Mouse (Mus musculus) frontal cortex, postnatal 10 days (tissue): ENCODE results near the gene Cldn4.
"Not testable (repeated sequence)": the region's sequence is repeated elsewhere in the genome, so short reads cannot be mapped to it uniquely, and the experiment has no call there.

Source experiments
- DNase-seq, 2 experiments: peaks; one replicate each; pipeline ENCODE4 v3.0.0; 2022; ENCODE audit warnings: low spot score in 2 of 2, mixed read lengths in 1 of 2

Cldn4 gene

DNA sequence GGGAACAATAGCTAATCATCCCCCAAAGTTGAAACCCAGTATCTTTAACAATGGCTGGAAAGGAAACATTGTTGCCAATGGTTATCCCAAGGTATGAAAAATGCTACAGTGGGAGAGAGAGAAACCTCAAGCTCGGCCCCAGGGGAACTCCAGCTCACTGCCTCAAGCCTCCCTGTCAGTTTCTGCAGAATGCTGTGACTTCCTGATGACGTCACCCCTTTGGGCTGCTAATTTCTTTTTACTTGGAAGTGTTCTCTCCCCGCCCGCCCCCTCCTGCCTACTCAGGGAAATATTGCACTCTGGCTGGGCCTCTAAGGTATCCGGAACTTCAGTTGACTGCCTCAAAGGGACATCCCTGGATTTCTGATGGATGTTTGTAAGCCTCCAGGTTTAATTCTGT lies 16.8 kb upstream of the Cldn4 start:
- no peak for DNase-seq

DNA sequence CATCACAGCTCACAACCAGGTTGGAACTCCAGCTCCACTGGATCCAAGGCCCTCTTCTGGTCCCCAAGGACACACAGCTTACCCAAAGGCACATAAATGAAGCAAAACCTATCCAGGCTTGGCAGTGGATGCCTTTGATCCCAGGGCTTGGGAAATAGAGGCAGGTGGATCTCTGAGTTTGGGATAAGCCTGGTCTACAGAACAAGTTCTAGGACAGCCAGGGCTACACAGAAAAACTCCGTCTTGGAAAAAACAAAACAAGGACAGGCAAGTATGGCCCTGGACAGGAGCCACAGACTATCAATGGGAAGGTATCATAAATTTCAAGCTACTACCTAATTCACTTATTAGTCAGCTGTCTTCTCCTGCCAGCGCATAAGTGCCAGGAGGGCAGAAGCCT lies 14.8 kb upstream of the Cldn4 start:
- no peak for DNase-seq

DNA sequence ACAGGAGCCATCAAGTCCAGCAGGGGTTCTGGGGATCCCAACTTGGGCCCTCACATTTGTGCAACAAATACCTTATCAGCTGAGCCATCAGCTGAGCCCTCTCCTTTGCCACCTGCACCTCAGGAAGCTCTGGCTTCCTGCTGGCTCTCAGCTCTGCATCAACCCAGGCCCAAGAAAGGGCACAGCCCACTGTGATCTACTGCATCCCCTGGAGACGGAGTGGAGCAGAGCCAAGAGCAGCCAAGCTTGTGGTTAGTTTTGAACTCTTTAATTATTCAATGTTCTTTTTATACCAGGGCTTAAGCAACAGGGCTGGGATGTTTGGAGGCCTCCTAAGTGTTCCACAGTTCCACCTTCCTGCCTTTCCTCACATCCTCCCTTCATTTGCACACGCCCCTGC lies 13.7 kb upstream of the Cldn4 start:
- no peak for DNase-seq

DNA sequence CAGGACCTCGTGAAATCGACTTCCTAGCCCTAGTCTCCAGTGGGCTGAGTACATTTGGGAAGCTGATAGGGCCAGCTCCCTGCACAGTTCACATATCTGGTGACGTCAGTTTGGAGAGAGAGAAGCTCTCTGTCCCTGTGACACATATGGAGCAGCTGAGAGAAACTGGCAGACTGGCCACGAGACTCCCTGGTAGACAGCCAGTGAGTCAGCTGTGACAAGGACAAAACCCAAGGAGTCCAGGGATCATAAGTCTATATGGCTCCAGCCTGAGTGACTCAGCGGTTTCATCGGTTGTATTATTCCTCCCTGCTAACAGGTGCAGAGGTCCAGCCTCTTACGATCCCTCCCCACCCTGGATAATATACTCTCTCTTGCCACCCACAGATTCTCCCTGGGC lies 12.4 kb upstream of the Cldn4 start:
- no peak for DNase-seq

DNA sequence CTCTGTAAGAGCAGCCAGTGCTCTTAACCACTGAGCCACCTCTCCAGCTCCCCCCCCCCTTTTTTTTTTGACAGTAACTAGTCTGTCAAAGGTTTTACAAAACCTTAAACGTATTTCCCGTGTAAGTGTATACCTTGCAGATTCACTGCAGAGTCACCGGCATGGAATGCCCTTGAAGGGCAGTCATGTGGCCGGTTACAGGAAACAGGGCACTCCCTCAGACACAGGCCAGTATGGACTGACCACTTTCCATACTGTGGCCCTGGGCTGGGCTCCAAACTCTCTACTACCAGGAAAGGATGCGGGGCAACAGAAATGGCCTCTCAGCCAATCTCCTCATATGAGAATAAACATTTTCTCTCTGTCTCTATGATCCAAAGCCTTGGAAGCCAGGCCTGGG lies 8.8 kb upstream of the Cldn4 start:
- DNase-seq: no peak

DNA sequence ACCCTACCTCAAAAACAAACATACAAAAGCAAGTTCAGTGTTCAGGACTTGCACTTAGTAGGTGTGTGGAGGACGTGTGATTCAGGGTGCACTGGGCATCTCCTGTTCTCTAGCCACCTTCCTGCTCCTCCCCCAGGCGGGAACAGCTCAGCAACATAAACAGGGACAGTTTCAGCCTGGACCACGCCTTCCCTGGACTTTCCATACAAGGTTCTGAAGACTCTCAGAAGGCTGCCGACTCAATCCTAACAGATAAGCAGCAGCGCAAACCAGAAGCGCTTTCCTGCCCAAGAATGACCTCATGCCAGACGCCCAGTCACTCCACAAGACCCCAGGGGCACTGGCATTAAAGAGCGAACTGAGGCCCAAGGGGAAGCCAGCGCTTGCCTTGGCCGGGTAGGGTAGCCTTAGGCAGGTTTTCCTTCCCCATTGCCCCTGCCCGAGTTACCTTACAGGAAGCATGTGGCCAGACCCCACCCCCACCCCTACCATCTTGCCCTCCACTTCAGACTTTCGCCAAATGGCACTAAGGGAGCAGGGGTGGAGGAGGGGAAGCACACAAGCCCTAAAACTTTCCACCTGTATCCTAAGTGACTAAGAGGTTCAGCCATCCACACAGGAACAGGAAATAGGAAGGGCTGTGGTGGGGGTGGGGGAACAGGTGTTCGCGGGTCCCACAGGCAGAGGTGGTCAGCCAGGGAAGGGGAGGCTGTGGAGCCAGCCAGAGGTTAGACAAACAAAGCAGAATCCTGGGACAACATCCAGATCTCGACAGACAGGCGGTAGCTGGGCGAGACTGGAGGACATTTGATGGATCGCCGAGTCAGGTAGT lies 4.5 kb upstream of the Cldn4 start:
- DNase-seq: no peak

DNA sequence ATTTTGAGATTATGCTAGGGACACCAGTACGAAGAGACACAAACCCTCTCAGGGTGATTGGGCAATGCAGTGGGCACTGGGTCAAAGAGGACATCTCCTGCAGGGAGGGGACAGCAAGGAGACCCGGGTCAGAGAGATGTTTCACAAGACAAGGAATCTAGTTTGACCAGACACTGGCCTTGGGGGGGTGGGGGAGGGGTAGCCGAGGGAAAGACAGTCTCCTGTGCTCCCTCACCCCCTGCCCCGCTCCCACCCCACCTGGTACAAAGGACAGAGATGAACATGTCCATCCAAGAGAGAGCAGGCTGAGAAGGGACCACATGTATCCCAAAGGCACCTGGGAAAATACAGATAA lies 1.3 kb upstream of the Cldn4 start:
- DNase-seq: no peak

DNA sequence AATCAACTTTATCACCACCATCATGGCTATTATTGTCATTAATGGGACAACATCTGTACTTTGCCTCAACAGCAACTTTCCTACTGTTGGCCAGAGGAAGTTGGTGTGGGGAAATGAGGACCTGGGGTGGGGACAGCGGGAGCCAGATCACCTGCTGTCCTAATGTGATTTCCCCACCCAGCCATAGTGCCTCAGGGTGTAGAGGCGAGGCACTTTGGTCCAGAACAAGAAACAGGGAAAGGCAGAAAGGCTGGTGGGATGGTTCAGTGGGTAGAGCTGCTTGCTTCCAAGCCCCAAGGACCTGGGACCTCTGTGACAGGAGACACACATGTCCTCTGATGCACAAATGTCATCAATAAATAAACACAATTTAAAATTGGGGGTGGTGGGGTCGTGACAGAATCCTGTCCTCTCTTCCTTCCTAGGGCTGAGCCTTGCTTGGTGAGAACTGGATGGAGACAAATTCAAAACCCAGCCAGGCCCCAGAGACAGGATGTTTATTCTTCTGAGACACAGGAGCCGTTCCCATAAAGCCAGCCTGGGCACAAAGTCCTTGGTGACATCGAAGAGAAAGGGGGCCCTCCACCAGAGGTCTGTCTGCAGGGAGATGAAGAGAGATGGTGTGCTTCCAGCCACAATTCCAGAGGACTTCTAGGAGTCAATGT lies 818 bp upstream of the Cldn4 start:
- no peak for DNase-seq

DNA sequence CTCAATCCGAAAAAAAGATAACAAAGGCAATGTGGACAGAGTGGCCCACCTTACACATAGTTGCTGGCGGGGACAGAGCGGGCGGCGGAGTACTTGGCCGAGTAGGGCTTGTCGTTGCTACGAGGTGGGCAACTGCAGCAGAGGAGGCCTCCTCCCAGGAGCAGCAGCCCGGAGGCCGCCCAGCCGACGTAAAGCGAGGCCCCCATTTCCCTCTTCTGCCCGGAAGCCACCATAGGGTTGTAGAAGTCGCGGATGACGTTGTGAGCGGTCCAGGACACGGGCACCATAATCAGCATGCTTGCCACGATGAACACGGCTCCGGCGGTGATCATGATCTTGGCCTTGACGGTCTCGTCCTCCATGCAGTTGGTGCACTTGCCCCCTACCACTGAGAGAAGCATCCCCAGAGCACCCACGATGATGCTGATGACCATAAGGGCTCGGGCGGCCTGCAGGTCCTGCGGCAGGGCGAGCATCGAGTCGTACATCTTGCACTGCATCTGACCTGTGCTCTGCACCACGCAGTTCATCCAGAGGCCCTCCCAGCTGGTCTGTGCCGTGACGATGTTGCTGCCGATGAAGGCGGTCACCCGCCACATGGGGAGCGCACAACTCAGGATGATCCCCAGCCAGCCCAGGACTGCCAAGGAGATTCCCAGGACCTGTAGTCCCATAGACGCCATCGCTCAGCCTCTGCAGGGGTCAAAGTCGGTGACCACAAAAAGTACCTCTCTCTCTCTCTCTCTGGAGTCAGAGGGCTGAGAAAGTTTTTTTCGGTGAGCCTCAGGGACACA lies 474 bp downstream of the Cldn4 start:
- DNase-seq: no peak

DNA sequence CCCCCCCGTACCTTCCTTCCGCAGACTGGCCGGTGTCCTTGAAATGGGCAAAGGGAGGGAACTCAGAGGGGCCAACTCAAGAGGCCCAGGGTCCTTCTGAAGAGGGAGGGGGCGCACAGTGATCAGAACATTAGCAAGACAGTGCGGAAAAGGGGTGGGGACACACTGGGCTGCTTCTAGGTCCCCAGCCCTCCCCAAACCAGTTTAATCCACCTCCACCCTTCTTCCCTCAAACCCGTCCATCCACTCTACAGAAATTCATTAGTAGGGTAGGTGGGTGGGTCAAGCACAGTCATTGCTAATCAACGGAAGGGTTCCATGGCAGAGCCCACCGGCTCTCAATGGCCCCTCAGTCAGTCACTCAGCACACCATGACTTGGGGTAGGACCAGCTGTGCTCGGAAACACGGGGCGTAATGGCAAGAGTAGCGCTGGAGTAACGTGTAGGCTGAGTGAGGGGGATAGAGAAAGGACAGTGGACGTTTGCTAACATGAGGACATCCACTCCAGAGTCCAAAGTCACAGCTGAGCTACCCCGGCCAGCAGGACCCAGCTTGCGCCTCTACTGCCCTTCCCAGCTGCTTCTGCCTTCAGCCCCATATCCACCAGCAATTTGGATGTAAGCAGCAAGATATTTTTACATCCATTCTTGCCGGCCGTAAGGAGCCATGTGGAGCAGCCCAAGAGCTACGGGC lies 1.3 kb downstream of the Cldn4 start:
- no peak for DNase-seq

DNA sequence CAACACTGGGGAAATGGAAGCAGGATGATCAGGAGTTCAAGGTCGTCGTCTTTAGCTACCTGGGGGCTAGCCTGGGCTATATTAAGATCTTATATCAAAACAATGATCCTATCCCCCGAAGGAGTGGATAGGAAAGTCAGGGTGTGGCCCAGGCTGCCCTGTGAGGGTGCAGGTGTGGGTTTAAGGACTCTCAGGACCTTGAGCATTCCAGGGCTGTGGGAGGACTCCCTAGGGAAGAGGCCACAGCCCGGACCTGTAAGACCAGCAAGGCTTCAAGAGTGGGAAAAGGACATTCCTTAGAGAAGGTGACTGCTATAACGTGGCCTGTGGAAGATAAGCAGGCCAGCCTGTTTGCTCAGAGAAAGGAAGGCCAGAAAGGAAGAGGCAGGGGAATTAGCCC lies 2.6 kb downstream of the Cldn4 start:
- DNase-seq: no peak

DNA sequence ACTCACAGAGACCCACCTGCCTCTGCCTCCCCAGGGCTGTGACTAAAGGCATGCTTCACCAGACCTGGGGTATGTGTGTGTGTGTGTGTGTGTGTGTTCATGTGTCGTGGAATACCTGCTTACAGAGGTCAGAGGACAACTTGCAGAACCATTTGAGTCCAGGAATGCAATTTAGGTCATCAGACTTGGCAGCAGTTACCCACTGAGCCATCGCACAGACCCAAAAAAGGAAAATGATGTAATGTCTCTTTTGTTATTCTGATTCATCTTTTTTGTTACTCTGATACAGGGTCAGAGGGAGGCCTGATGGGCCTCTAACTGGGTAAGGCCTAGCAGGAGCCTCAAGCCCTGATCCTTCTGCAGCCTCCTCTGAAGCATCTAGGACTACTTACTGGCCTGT lies 4.0 kb downstream of the Cldn4 start:
- no peak for DNase-seq

DNA sequence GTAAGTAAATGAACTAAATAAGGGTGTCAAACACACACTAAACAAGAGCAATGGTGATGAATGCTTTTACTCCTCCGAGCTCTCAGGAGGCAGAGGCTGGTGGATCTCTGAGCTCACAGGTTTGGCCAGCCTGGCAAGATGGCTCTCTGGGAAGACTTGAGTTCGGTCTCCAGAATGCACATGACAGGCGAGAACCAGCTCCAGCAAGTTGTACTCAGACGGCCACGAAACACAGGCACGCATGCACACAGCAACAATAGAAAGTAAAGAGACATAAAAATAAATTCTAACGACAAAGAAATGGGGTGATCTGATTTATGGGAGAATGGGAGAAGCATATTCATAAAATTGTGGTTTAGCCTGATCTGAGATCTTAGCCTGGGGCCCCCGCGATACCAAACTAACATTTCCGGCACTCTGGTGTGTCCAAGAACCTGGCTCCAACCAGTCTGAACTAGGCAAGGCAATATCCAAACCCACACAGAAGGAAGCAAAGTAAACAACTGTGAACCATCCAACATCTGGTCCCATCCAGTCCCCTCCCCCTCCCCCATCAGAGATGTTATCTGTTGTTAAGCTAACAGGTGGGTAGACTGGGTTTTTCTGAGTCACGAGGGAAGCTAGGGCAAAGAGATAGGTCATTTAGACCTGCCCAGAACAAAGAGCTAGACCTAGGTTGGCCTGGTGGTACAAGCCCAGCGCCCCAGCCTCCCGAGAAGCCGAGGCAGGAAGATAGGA lies 5.1 kb downstream of the Cldn4 start:
- DNase-seq: no peak

DNA sequence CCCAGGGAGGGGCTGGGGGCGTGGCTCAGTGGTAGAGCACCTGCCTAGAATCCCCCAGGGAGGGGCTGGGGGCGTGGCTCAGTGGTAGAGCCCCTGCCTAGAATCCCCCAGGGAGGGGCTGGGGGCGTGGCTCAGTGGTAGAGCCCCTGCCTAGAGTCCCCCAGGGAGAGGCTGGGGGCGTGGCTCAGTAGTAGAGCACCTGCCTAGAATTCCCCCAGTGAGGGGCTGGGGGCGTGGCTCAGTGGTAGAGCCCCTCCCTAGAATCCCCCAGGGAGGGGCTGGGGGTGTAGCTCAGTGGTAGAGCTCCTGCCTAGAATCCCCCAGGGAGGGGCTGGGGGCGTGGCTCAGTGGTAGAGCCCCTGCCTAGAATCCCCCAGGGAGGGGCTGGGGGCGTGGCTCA lies 7.2 kb downstream of the Cldn4 start:
- not testable (repeated sequence) for DNase-seq

DNA sequence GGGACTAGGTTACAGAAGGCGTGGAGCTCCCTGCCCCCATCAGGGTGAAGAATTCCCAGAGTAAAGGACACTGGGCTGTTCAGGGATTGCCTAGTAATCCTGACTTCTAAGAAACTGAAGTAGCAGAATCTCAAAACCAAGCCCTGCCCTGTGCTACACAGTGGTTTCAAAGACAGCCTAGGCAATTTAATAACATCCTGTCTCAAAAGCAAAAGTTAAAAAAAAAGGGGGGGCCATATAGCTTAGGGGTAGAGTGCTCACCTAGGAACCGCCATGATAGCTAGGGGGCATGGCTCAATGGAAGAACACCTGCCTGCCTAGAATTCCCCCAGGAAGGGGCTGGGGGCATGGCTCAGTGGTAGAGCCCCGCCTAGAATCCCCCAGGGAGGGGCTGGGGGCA lies 7.7 kb downstream of the Cldn4 start:
- no peak for DNase-seq

DNA sequence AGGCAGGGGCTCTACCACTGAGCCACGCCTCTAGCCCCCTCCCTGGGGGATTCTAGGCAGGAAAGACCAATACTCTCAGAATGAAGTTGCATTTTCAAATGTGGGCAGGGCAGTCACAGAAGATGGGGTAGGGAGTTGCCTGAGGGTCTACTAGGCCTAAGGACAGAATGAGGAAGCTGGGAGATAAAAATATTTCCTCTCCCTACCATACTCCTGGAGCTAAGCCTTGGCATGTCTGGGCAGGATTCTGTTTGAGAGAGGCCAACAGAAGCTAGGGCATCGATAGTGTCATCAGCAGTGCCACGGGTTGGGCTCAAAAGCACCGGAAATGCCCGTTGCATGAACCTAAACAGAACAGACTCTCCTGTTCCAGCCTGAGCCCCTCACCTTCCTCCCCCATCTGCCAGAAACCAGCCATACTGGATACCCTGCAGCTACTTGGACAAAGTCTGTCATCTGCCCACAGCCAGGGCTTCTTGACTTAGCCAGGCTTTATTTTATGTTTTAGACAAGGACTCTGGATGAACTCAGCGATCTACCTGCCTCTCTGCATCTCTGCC lies 10.0 kb downstream of the Cldn4 start:
- no peak for DNase-seq

DNA sequence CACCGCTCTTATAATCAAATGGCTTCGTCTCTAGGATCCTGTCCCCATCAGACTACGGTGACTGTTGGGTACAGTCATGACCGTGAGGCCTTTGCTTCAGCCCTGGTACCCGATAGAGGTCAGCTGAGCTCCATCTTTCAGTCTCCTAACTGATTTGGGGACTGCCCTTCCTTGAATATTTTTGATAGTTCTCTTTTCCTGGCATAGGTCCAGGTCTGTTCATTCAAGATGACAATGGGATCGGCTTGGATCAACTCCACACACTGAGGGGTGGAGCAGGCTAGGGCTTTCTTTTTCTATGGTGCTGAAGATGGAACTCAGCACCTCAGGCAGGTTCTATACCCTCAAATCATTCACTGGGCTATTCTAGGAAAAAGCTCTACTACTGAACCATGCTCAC lies 10.7 kb downstream of the Cldn4 start:
- no peak for DNase-seq

DNA sequence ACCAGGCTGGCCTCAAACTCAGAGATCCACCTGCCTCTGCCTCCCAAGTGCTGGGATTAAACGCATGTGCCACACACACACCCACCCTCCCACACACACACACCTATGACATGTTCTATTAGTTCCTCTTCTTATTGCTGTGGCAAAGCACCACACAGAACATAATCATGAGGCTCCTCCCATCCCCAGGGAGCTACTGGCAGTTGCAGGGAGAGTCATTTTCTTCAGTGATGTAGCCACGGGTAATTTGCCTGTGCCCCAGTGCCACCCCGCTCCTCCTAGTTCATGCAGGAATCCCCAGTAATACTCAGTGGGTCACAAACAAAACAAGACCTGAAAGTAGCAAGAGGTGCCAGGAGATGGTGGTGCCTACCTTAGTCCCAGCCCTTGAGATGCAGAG lies 12.1 kb downstream of the Cldn4 start:
- DNase-seq: no peak

DNA sequence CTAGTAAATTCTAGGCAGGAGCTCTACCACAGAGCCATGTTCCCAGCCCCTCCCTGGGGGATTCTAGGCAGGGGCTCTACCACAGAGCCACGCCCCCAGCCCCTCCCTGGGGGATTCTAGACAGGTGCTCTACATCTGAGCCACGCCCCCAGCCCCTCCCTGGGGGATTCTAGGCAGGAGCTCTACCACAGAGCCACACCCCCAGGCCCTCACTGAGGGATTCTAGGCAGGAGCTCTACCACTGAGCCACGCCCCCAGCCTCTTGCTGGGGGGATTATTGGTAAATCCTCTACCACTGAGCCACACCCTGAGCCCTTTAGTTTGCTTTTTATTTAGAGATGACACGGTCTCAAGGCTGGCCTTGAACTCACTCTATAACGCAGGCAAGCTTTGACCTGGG lies 13.0 kb downstream of the Cldn4 start:
- not testable (repeated sequence) for DNase-seq

DNA sequence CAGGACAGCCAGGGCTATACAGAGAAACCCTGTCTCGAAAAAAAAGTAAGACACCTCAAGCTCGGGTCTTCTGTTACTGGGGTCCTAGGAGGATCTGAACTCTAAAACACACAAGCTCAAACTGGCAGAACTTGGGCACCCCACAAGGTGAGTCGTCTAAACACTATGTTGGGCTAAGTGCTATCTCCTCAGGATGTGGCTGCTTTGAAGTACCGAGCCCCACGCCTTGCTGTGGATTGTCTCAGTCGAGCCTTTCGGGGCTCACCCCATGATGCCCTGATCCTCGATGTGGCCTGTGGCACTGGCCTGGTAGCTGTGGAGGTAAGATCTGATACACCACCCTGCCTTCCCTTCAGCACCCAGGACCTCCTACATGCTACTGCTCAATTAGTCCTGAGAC lies 13.5 kb downstream of the Cldn4 start:
- no peak for DNase-seq

DNA sequence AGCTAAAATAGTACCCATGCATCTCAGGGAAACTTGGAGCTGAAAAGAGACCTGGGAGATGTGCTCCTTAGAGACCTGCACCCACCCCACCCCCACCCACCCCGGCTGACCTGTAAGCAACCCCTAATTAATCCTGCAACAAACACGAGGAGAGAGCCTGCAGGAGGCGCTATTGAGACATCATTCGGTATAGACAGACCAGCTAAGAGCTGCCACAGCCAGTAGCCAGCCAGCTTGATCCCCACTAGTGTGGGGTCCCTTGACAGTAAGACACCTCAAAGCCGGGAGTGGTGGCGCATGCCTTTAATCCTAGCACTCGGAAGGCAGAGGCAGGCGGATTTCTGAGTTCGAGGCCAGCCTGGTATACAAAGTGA lies 13.8 kb downstream of the Cldn4 start:
- DNase-seq: peak in 1 of 2 experiments; percentile 15
